34 mouse cellular contexts compared by ENCODE assay signal in genomic region chr19:10822534-10822933, GRCm38 (mm10). TPM values are rescaled to one million over a fixed set of nuclear protein-coding genes. Genes with fewer than 3 reads are reported as not detected.
"Had no signal": no experiment of that assay in that cellular context is flagged by ENCODE, and none has a peak within 500 bp of the region (broad histone marks: within the 10 kb centered on the region; RNA-seq: fewer than 3 reads in every experiment).

No protein-coding gene starts in this region.

- H3K4me3 ChIP-seq: embryonic facial prominence, embryonic 10.5 days; embryonic facial prominence, embryonic 12.5 days; embryonic facial prominence, embryonic 13.5 days; embryonic facial prominence, embryonic 15.5 days; erythroblast, embryonic 14.5 days; forebrain, embryonic 10.5 days; forebrain, embryonic 12.5 days; forebrain, embryonic 13.5 days; forebrain, embryonic 15.5 days; gastrocnemius, adult 2 months had no signal

- H3K4me2 ChIP-seq: embryonic facial prominence, embryonic 12.5 days; embryonic facial prominence, embryonic 13.5 days; embryonic facial prominence, embryonic 15.5 days; forebrain, embryonic 12.5 days; forebrain, embryonic 13.5 days; forebrain, embryonic 15.5 days had no signal

- H3K27me3 ChIP-seq: embryonic facial prominence, embryonic 12.5 days; embryonic facial prominence, embryonic 13.5 days; embryonic facial prominence, embryonic 15.5 days; forebrain, embryonic 12.5 days; forebrain, embryonic 13.5 days; forebrain, embryonic 15.5 days had no signal

- H3K4me1 ChIP-seq: embryonic facial prominence, embryonic 12.5 days; forebrain, embryonic 15.5 days had no signal

- H3K9ac ChIP-seq: embryonic facial prominence, embryonic 12.5 days; embryonic facial prominence, embryonic 13.5 days; embryonic facial prominence, embryonic 15.5 days; forebrain, embryonic 12.5 days; forebrain, embryonic 13.5 days; forebrain, embryonic 15.5 days; forebrain, postnatal 0 days had no signal

- H3K9me3 ChIP-seq: embryonic facial prominence, embryonic 10.5 days; embryonic facial prominence, embryonic 12.5 days; embryonic facial prominence, embryonic 13.5 days; embryonic facial prominence, embryonic 15.5 days; forebrain, embryonic 10.5 days; forebrain, embryonic 12.5 days; forebrain, embryonic 13.5 days; forebrain, embryonic 15.5 days had no signal

- H3K27ac ChIP-seq: embryonic facial prominence, embryonic 10.5 days; embryonic facial prominence, embryonic 12.5 days; embryonic facial prominence, embryonic 13.5 days; embryonic facial prominence, embryonic 15.5 days; forebrain, embryonic 10.5 days; forebrain, embryonic 12.5 days; forebrain, embryonic 13.5 days; forebrain, embryonic 15.5 days; gastrocnemius, adult 2 months had no signal

- ATAC-seq: forebrain, embryonic 13.5 days; forebrain, embryonic 14.5 days; forebrain, embryonic 15.5 days; forebrain, embryonic 16.5 days; forebrain, postnatal 0 days had no signal

- H3K36me3 ChIP-seq: embryonic facial prominence, embryonic 10.5 days; embryonic facial prominence, embryonic 12.5 days; embryonic facial prominence, embryonic 13.5 days; embryonic facial prominence, embryonic 15.5 days; forebrain, embryonic 10.5 days; forebrain, embryonic 12.5 days; forebrain, embryonic 15.5 days had no signal

- DNase-seq: cerebellum, adult 2 months; cerebellum, adult 8-10 months; cerebellum, adult 9-10 months; cerebellum, adult 9-11 months; cerebellum, postnatal 10 days; cerebellum, postnatal 14 days; cerebellum, postnatal 25 days; cerebellum, postnatal 36 days; embryo, embryonic 11 days; forebrain, postnatal 0 days; gastrocnemius, adult 2 months; gastrocnemius, postnatal 10 days; gastrocnemius, postnatal 14 days; gastrocnemius, postnatal 25 days; gastrocnemius, postnatal 36 days; heart, adult 11 months; heart, adult 18-20 months had no signal

RNA-seq across cellular contexts. Expression of gene Cd6, which starts 7.3 kb away (rescaled TPM):
- total RNA-seq: forebrain, postnatal 0 days; gastrocnemius, adult 18-20 months; gastrocnemius, adult 2 months; gastrocnemius, adult 8-10 months; gastrocnemius, postnatal 14 days had no signal
- polyA plus RNA-seq: embryonic facial prominence, embryonic 11.5 days; embryonic facial prominence, embryonic 12.5 days; embryonic facial prominence, embryonic 14.5 days; embryonic facial prominence, embryonic 15.5 days; erythroblast, embryonic 14.5 days; forebrain, embryonic 10.5 days; forebrain, embryonic 11.5 days; forebrain, embryonic 12.5 days; forebrain, embryonic 13.5 days; forebrain, embryonic 14.5 days; forebrain, embryonic 15.5 days; forebrain, embryonic 16.5 days had no signal

RNA-seq across cellular contexts. Expression of gene Slc15a3, which starts 17.0 kb away (rescaled TPM):
- total RNA-seq: common myeloid progenitor, adult 5-6 weeks had no signal
